Mouse (Mus musculus) lung, adult 2 months (tissue): ENCODE data around the gene Cnn1. TPM values are rescaled to one million over a fixed set of nuclear protein-coding genes. Genes with fewer than 3 reads are reported as not detected.

Experiments used
- DNase-seq: peaks from one replicate; pipeline ENCODE4 v3.0.0; 2022
- H3K4me1 ChIP-seq: fragments of 200-500 bp; 2 replicates; pipeline ENCODE4 v1.6.1; 2011; ENCODE audit warnings: low read length; ENCODE audit not compliant: control insufficient read depth, insufficient read depth
- H3K4me3 ChIP-seq: fragments of 200-500 bp; replicated peaks from 2 replicates; pipeline ENCODE3; 2011; ENCODE audit warnings: low read depth, mild to moderate bottlenecking, control low read depth, low read length; ENCODE audit errors: extremely low read depth
- CTCF ChIP-seq: fragments of 200-500 bp; IDR thresholded peaks from 2 replicates; pipeline ENCODE4 v1.5.1; 2011; ENCODE audit warnings: mild to moderate bottlenecking, low read length, control low read depth; ENCODE audit not compliant: insufficient read depth
- POLR2A ChIP-seq: fragments of 200-500 bp; IDR thresholded peaks from 2 replicates; pipeline ENCODE4 v1.6.1; 2011; ENCODE audit warnings: low read depth, mild to moderate bottlenecking, control low read depth, low read length, borderline replicate concordance; ENCODE audit errors: extremely low read depth
- WGBS: fragments of 180-500 bp; shearing (Covaris S2); methylation state at CpG from one replicate; pipeline ENCODE4 v1.1.7; 2018; 5-methylcytosine and 5-hydroxymethylcytosine counted together
- polyA plus RNA-seq: library from polyadenylated mRNA; depleted of rRNA; stranded (reverse); fragments of >200 nt; gene quantifications from 2 replicates; pipeline ENCODE4 v1.2.3, GENCODE M21; 2012

The Cnn1 gene
- polyA plus RNA-seq, 1 experiment, result 94.3 TPM

- Histone ChIP-seq H3K4me1 (peaks cover 2% of the 10 kb centered on the region; the same call in 1 of the 2 replicates), H3K4me3 (no peak overlapping the region)
- TF ChIP-seq CTCF (no peak), POLR2A (no peak)
- WGBS, result 73% methylated on average over 6 of the region's 6 CpGs
- DNase-seq, result no peak
These were observed 6.3 kb upstream of the Cnn1 start for GRCm38 (mm10) chr9:22092746-22093145.

- Histone ChIP-seq H3K4me1 (peaks cover 2% of the 10 kb centered on the region; the same call in 1 of the 2 replicates), H3K4me3 (peak overlapping the region; percentile 32)
- peak; percentile 78 for DNase-seq
- WGBS, result under 1% methylated on average over 24 of the region's 24 CpGs
- TF ChIP-seq POLR2A (no peak), CTCF (peak; percentile 65)
These were observed 3.1 kb upstream of the Cnn1 start for GRCm38 (mm10) chr9:22095854-22096307.

- 5% methylated on average over 18 of the region's 18 CpGs for WGBS
- TF ChIP-seq POLR2A (no peak), CTCF (no peak)
- peaks cover 2% of the 10 kb centered on the region; the same call in 1 of the 2 replicates for H3K4me1 ChIP-seq
- H3K4me3 ChIP-seq, result no peak overlapping the region
- DNase-seq, result no peak
These were observed 906 bp downstream of the Cnn1 start for GRCm38 (mm10) chr9:22099922-22100321.

- Histone ChIP-seq H3K4me1 (no peaks in the 10 kb centered on the region), H3K4me3 (no peak overlapping the region)
- TF ChIP-seq CTCF, result no peak
- no peak for TF ChIP-seq POLR2A
- no peak for DNase-seq
- WGBS, result 88% methylated on average over 9 of the region's 9 CpGs
These were observed 9.2 kb downstream of the Cnn1 start for GRCm38 (mm10) chr9:22108194-22108593.

- DNase-seq, result no peak
- TF ChIP-seq CTCF (no peak), POLR2A (no peak)
- no peak overlapping the region for H3K4me3 ChIP-seq
- H3K4me1 ChIP-seq, result peaks cover 11% of the 10 kb centered on the region
- WGBS, result 88% methylated on average over 4 of the region's 4 CpGs
These were observed 16.6 kb downstream of the Cnn1 start for GRCm38 (mm10) chr9:22115635-22116034.

GRCm38 (mm10) chr9:22116086-22116485 is 17.1 kb downstream of the Cnn1 start:
- peak overlapping the region; percentile 84 for H3K4me3 ChIP-seq
- DNase-seq, result no peak

GRCm38 (mm10) chr9:22116740-22117426 is 17.9 kb downstream of the Cnn1 start, which contains the start of gene Elof1:
TSS of gene Elof1 (minus strand) at chr9:22117172.
- Histone ChIP-seq H3K4me1 (peaks cover 11% of the 10 kb centered on the region), H3K4me3 (peak within 1 kb of the TSS; percentile 84)
- TF ChIP-seq POLR2A (peak; percentile 91; the same call in 1 of the 2 replicates), CTCF (no peak)
- 1% methylated on average over 52 of the region's 52 CpGs for WGBS
- DNase-seq, result peak; percentile 89

More at GRCm38 (mm10) chr9:22116086-22116485, 17.1 kb downstream of the Cnn1 start:
- TF ChIP-seq CTCF (no peak), POLR2A (no peak)
- 13% methylated on average over 15 of the region's 15 CpGs for WGBS
- H3K4me1 ChIP-seq, result peaks cover 11% of the 10 kb centered on the region

GRCm38 (mm10) chr9:22117754-22118456 is 18.9 kb downstream of the Cnn1 start:
- peaks cover 11% of the 10 kb centered on the region for H3K4me1 ChIP-seq
- TF ChIP-seq CTCF, result peak; percentile 15; the same call in 1 of the 2 replicates
- TF ChIP-seq POLR2A, result no peak
- DNase-seq, result peak; percentile 31
- 35% methylated on average over 10 of the region's 10 CpGs for WGBS
- no peak overlapping the region for H3K4me3 ChIP-seq

GRCm38 (mm10) chr9:22119543-22119942 is 20.5 kb downstream of the Cnn1 start:
- no peak for DNase-seq
- Histone ChIP-seq H3K4me1 (peaks cover 11% of the 10 kb centered on the region), H3K4me3 (no peak overlapping the region)
- TF ChIP-seq CTCF (no peak), POLR2A (no peak)
- 77% methylated on average over 4 of the region's 4 CpGs for WGBS
